Mouse (Mus musculus): Measurements from ENCODE around the gene Col27a1.

GRCm38 (mm10) chr4:63371890-63372289 is 158.1 kb downstream of the Col27a1 start:
- TF ChIP-seq CTCF (IDR thresholded peaks at IDR 0.05; ENCODE audit: low read depth), result peak; percentile 84
- TF ChIP-seq EP300 (IDR thresholded peaks at IDR 0.05; ENCODE audit: low read depth), result 0 out of 2 replicates have a peak, but pooled peaks have one; percentile 38

Data from liver, postnatal 0 days (tissue).